Mouse (Mus musculus) activated CD4-positive, CD25-positive, alpha-beta regulatory T cell, adult 9 weeks (primary cell): ENCODE results near the gene Cenpo. TPM values are rescaled to one million over a fixed set of nuclear protein-coding genes. Genes with fewer than 3 reads are reported as not detected.

Source experiments
- polyA plus RNA-seq: library from polyadenylated mRNA; unstranded; fragments of 100-300 nt; shearing (Covaris generic); gene quantifications from one replicate; pipeline ENCODE4 v1.2.1, GENCODE M21; 2017

Cenpo gene
- polyA plus RNA-seq, result 25.8 TPM

DNA sequence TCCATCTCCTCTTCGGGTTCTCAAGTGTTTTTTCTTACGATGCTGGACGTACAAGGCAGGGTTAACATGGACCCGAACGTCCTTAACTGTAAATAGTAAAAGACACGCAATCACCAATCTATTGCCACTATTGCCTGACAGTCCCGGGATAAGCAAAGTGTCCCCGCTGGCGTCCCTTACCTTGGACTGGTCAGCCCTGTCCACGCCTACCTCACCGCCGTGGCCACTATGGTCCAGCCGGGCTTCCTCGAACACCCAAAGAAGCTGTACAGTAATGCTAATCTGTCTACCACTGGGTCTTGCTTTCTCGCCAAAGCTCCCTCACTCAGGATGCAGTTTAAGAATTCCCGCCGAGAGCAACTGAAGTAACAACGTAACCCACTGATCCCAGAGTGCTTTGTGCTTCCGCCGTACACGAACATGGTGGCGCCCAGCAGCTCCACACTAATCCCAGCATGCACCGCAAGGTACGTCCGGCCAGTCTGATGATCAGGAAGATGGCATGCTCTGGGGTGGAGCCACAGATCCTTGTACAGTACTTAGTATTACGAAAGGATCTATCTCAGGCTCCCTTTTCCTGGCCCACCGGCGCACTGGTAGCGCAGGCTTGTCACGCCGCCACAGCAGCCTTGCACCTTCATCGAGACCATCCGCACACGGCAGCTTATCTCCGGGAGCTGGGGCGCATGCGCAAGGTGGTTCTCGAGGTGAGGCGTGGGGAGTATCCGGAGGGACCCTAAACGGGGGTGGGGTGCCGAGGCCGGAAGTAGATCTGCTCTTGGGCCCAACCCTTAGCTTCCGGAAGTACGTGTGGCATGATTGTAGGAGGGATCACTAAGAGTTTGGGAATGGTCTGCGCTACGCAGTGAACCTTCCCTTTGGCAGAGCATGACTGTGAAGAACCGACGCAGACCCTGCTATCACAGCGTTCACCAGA, at the start of gene Cenpo, which contains the start of gene Ptrhd1:
Gene Cenpo (minus strand): TSS at position 723 of the 937 bp plus-strand sequence.
Gene Ptrhd1 (plus strand): TSS at position 456 of the 937 bp plus-strand sequence.

Other genes starting within 250 kb of the Cenpo start
- gene Efr3b, start 195.4 kb downstream of the Cenpo start, polyA plus RNA-seq, result 0.42 TPM
- 11.1 TPM for gene Dnajc27, start 151.7 kb downstream of the Cenpo start, polyA plus RNA-seq
- 6.4 TPM for gene Adcy3, start 101.2 kb downstream of the Cenpo start, polyA plus RNA-seq
- gene Ptrhd1, start 267 bp downstream of the Cenpo start, polyA plus RNA-seq, result 3.7 TPM
- 4.2 TPM for gene Ncoa1, start 242.9 kb upstream of the Cenpo start, polyA plus RNA-seq